Mouse (Mus musculus): ENCODE data around the gene Lamtor4. TPM values are rescaled to one million over a fixed set of nuclear protein-coding genes. Genes with fewer than 3 reads are reported as not detected.
"Not testable (repeated sequence)": the region's sequence is repeated elsewhere in the genome, so short reads cannot be mapped to it uniquely, and the experiment has no call there.

Gene Lamtor4
- total RNA-seq (2021), result 10 to 100 TPM; 53.1 to 60.1 TPM

GRCm38 (mm10) chr5:138255353-138256093 lies at the start of gene Lamtor4:
TSS of gene Lamtor4 (plus strand) at chr5:138255482.
- intact Hi-C loops (cut with DNase I), result no loop called here
- peak; percentile 94 for DNase-seq

DNA sequence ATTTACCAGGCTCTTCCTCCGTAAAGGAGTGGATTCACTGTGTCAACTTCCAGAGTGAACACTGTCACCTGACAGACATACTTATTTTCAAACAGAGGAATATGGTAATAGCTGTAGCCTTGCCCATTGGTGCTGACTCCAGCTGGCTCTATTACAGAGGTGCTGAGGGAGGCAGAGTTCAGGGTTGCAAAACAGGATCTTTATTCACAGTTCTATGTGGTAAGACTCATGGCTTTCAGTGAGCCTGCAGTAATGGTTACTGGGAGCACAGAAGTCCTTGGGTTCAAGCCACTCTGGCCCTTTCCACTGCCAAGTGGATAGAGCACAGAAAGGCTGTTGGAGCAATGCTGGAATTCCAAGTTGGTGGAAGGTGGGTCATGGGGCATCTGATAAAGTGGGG lies 48.0 kb upstream of the Lamtor4 start:
- no peak for DNase-seq
- intact Hi-C loops (cut with DNase I), result loop anchor here (5.0 kb wide), 1 partner anchor 45 kb away; no protein-coding TSS in a partner anchor

GRCm38 (mm10) chr5:138207873-138208272 lies 47.4 kb upstream of the Lamtor4 start:
- DNase-seq, result no peak
- intact Hi-C loops (cut with DNase I), result loop anchor here (5.0 kb wide), 1 partner anchor 44 kb away; no protein-coding TSS in a partner anchor

DNA sequence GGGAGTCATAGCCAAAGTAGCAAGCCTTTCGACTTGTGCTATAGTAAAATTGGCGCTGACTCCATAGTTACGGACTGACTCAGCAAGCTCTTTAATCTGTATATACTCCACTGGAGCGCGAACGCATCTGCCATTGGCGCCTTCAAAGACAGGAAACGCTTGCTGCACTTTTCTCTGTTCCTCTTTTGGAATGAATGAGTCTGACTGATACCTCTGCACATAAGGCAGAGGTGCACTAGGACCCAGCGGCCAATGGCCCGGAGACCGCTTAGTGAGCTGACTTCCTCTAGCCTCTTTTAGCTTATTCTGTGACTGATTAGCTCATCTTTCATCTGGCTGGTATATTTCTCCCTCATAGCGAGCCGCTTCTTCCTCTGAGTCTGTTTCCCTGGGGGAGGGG lies 38.6 kb upstream of the Lamtor4 start:
- DNase-seq; intact Hi-C loops (cut with DNase I): not testable (repeated sequence)

DNA sequence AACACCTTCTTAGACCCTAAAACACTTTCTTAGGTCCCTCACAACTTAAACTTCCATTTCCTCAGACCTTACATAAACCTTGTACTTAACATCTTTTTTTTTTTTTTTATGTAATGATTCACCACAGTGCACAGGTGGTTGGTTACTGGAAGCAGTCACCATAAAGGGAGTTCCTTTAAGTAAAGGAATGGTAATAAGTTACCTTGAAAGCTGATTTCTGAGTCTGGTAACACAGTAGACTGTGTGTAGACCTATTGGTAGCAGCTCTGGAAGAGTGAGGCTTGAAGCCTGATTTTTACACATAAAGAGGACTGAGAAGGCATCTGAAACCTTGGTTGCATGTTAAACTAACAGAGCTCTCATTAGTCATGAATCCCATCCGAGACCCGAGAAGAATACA lies 35.4 kb upstream of the Lamtor4 start:
- intact Hi-C loops (cut with DNase I), result no loop called here
- DNase-seq, result no peak

DNA sequence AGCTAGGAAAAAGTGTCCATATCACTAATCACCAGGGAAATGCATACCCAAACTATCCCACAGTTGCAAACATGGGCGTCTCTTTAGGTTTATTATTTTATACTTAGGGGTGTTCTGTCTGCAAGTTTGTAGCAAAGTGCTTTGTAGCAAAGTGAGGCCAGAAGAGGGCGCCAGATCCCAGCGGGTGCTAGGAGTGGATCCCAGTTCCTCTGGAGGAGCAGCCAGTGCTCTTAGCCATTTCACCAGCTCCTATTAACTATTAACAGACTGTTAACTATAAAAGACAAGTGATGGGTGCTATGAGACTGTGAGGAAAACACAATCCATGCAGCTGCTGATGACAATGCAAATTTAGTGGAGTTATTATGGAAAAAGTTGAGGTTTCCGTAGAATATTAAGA lies 33.2 kb upstream of the Lamtor4 start:
- peak; percentile 80 for DNase-seq
- intact Hi-C loops (cut with DNase I), result no loop called here

DNA sequence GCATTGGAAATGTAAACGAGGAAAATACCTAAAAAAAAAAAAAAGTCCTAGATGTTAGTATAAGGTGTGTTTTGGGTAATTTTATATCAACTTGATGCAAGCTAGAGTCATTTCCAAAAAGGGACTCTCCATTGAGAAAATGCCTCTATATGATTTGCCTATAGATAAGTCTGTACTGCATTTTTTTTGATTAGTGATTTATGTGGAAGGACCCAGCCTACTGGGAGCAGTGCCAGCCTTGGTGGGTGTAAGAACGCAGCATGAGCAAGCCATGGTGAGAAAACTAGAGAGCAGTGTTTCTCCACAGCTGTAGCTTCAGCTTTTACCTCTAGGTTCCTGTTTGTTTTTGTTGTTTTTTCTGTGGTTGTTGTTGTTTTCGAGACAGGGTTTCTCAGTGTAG lies 32.0 kb upstream of the Lamtor4 start:
- DNase-seq, result no peak
- intact Hi-C loops (cut with DNase I), result no loop called here

DNA sequence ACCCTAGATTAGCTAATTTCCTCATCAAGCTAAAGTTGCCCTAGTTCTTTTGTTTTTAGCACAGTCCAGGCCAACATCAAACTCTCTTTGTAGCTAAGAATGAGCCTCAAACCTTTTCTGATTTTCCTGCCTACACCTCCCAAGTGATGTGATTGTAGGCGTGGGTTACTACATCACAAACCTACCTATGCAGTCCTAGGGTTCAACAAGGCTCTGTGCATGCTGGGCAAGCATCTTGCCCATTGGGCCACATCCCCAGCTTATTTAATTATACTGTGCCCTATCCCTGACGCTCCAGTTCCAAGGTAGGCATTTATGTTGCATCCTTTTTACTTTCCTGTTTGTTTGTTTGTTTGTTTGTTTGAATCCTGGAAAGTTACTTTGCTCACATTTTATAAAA lies 29.6 kb upstream of the Lamtor4 start, which contains the start of gene Nxpe5:
Gene Nxpe5 (plus strand): TSS at position 199 of the 400 bp plus-strand sequence.
- DNase-seq, result no peak
- intact Hi-C loops (cut with DNase I), result no loop called here

DNA sequence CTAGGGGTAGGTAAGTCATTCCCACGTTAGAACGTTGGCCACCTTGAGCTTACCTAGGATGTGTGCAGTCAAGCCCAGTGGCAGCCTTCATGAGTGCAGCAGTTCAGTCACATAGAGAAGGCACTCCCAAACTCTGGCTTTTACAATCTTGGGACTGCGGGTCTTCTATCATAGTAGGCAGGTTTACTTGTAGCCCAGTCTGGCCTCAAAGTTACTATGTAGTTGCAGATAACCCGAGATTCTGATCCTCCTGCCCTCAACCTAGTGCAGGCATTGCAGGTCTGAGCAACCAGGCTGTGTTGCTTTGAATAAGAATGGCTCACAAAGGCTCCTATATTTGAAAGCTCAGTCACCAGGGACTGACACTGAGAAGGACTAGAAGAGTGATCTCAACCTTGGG lies 28.8 kb upstream of the Lamtor4 start:
- intact Hi-C loops (cut with DNase I), result no loop called here
- DNase-seq, result no peak

- intact Hi-C loops (cut with DNase I), result no loop called here
- DNase-seq, result no peak
Observed at GRCm38 (mm10) chr5:138227367-138227766, 27.9 kb upstream of the Lamtor4 start.

DNA sequence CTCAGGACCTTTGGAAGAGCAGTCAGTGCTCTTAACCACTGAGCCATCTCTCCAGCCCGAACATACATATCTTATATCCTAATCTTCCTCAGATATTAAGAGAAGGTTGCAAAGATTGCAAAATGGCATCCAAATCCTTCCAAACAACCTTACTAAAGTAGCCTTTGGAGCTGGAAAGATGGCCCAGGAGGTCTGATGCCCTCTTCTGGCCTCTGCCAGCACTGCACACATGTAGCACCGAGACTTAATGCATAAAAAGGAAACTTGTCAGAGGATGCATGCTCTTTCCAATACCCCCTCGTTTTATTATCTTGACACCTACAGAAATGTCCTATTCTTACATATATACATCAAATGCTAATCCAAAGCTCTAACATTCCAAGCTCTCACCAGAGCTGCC lies 27.3 kb upstream of the Lamtor4 start:
- DNase-seq, result peak; percentile 25
- intact Hi-C loops (cut with DNase I), result no loop called here

- intact Hi-C loops (cut with DNase I), result no loop called here
- DNase-seq, result no peak
Observed at GRCm38 (mm10) chr5:138229511-138229910, 25.8 kb upstream of the Lamtor4 start.

GRCm38 (mm10) chr5:138233778-138234177 lies 21.5 kb upstream of the Lamtor4 start:
- no peak for DNase-seq
- intact Hi-C loops (cut with DNase I), result no loop called here

- DNase-seq, result no peak
- intact Hi-C loops (cut with DNase I), result no loop called here
Observed at GRCm38 (mm10) chr5:138234224-138234623, 21.1 kb upstream of the Lamtor4 start.

GRCm38 (mm10) chr5:138241511-138241910 lies 13.8 kb upstream of the Lamtor4 start:
- intact Hi-C loops (cut with DNase I), result no loop called here
- DNase-seq, result no peak

DNA sequence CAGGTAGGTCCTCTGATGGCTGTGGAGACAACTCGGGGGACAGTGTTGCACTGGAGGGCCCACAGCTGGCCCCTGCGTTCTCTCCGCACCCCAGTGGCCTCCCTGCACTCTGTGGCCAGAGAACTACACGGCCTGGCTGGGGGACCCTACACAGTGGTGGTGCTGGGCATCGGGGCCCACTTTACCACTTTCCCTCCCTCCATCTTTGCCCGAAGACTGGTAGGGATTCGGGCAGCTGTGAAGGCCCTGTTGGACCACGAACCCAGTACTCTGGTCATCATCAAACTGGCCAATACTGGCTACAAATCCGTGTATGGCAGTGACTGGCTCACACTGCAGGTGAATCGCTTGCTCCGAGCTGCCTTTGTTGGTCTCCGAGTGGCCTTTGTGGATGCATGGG lies 4.1 kb upstream of the Lamtor4 start:
- DNase-seq, result no peak
- intact Hi-C loops (cut with DNase I), result loop anchor here (5.0 kb wide), 1 partner anchor 44 kb away; no protein-coding TSS in a partner anchor

GRCm38 (mm10) chr5:138253061-138253460 lies 2.2 kb upstream of the Lamtor4 start:
- intact Hi-C loops (cut with DNase I), result loop anchor here (5.0 kb wide), 1 partner anchor 46 kb away; no protein-coding TSS in a partner anchor
- no peak for DNase-seq

GRCm38 (mm10) chr5:138256094-138256467 lies 799 bp downstream of the Lamtor4 start:
- DNase-seq, result no peak
- intact Hi-C loops (cut with DNase I), result no loop called here

DNA sequence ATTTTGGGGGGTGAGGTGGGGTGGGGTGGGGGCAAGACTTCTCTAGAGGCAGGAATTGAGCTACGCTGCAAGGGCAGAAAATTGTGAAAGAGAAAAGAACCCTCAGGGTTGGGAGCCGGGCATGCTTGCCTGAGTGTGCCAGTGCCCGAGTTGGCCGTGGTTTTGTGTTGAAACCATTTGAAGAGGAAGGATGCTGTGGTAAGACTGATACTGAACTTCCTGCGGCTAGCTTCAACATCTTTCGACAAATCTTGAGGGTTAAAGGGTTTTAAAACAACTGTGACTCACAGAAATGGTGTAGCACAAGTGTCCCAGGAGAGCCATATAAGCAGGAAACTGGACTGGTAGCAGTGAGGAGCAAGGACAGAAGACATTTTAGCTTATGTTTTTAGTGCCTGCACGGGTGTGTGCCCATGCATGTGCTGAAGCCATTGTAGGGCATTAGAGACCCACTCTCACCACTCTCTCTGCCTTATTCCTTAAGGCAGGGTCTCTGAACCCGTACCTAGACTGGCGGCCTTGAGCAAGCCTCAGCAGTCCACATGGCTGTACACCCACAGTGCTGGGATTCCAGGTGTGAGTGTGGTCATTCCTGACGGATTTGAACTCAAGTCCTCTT lies 1.8 kb downstream of the Lamtor4 start:
- DNase-seq, result no peak
- intact Hi-C loops (cut with DNase I), result no loop called here

- intact Hi-C loops (cut with DNase I), result no loop called here
- no peak for DNase-seq
Observed at GRCm38 (mm10) chr5:138257585-138257978, 2.3 kb downstream of the Lamtor4 start.

- intact Hi-C loops (cut with DNase I), result no loop called here
- no peak for DNase-seq
Observed at GRCm38 (mm10) chr5:138258078-138258477, 2.8 kb downstream of the Lamtor4 start.

DNA sequence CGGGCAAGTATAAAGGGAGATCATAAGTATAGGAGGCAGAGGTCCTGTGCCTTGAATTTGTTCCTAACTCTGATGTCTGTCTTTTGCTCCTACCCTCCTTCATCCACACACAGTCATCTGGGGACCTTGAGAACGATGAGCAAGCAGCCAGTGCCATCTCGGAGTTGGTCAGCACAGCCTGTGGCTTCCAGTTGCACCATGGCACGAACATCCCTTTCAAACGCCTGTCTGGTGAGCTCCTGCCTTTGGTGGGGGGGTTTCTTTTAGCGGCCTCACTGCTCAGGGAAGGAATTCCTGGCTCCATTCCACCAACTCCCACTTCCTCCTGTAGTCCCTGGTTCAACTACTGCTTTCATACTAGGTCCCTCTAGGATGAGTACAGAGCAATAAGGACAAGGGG lies 3.3 kb downstream of the Lamtor4 start:
- no peak for DNase-seq
- intact Hi-C loops (cut with DNase I), result no loop called here
